Comparison of ENCODE assay signal across 18 mouse cellular contexts in genomic region chr11:33901783-33902182, GRCm38 (mm10).
DNase-seq lines count a peak whose midpoint lies in the region; ATAC-seq and TF ChIP-seq lines count a peak whose summit lies in the region.
"Had no signal": no experiment of that assay in that cellular context is flagged by ENCODE, and none has a peak within 500 bp of the region (broad histone marks: within the 10 kb centered on the region; RNA-seq: fewer than 3 reads in every experiment).

No protein-coding gene starts in this region.

- no peak; a peak in 1 of 4 replicates for TF ChIP-seq POLR2A in MEL (IDR thresholded peaks at IDR 0.05; ENCODE audit: control insufficient read depth in 1 of 2, insufficient read depth in 1 of 2, low read depth in 1 of 2, low read length in 2 of 2, poor library complexity in 1 of 2)

- H3K79me2 ChIP-seq in MEL (ENCODE audit: control insufficient read depth, insufficient read depth, low read length, poor library complexity) = no peaks in the 10 kb centered on the region

- 76% methylated on average over 2 of the region's 2 CpGs for WGBS in forebrain, embryonic 12.5 days

- H3K36me3 ChIP-seq in MEL (ENCODE audit: control insufficient read depth in 1 of 2, insufficient read depth in 2 of 2, low read length in 2 of 2) = peaks cover 0 to 34% of the 10 kb centered on the region in 2 experiments; a peak in 2 of 4 replicates
- no peaks in the 10 kb centered on the region for H3K36me3 ChIP-seq in forebrain, embryonic 12.5 days (replicated peaks)
- H3K36me3 ChIP-seq: G1E had no signal

- H3K4me1 ChIP-seq in MEL (ENCODE audit: control insufficient read depth in 1 of 2, insufficient read depth in 2 of 2, low read length in 2 of 2) = peaks cover 29% of the 10 kb centered on the region in 2 experiments
- no peaks in the 10 kb centered on the region for H3K4me1 ChIP-seq in forebrain, embryonic 12.5 days

- H3K9ac ChIP-seq in MEL (ENCODE audit: control insufficient read depth, low read depth, low read length, poor library complexity, severe bottlenecking) = peak overlapping the region; percentile 56
- no peak overlapping the region for H3K9ac ChIP-seq in forebrain, embryonic 12.5 days

- peak in 1 of 2 experiments; percentile 71; a peak in 1 of 4 replicates for TF ChIP-seq EP300 in MEL (IDR thresholded peaks at IDR 0.05; ENCODE audit: low read depth in 1 of 2, low read length in 2 of 2)

- DNase-seq in MEL (ENCODE audit: low read depth, low spot score) = peak; percentile 60
- DNase-seq: adrenal gland, adult 2 months; adrenal gland, adult 8-10 months; adrenal gland, postnatal 10 days; adrenal gland, postnatal 14 days; adrenal gland, postnatal 25 days; adrenal gland, postnatal 36 days; B cell, adult 2 months; cerebellum, adult 11 months; cerebellum, adult 11-12 months; cerebellum, adult 18-20 months; cerebellum, adult 2 months; cerebellum, adult 8-10 months had no signal

- TF ChIP-seq CTCF in MEL (IDR thresholded peaks at IDR 0.05 in 2 of 3, conservative IDR thresholded peaks at IDR 0.05 in 1 of 3; ENCODE audit: control insufficient read depth in 1 of 3, insufficient read depth in 1 of 3, low read depth in 2 of 3, low read length in 3 of 3, poor library complexity in 1 of 3, severe bottlenecking in 1 of 3) = no peak

- peak overlapping the region; percentile 9 to 10; a peak in 2 of 4 replicates for H3K4me3 ChIP-seq in MEL (ENCODE audit: control insufficient read depth in 1 of 2, insufficient read depth in 1 of 2, low read depth in 2 of 2, low read length in 2 of 2)
- H3K4me3 ChIP-seq in forebrain, embryonic 12.5 days (replicated peaks) = no peak overlapping the region

- H3K4me2 ChIP-seq in forebrain, embryonic 12.5 days = no peak overlapping the region

- no peak for TF ChIP-seq RAD21 in MEL (IDR thresholded peaks at IDR 0.05; ENCODE audit: low read depth, low read length)

- H3K27ac ChIP-seq in MEL (ENCODE audit: control insufficient read depth, low read depth, low read length) = peak overlapping the region; percentile 92
- no peak overlapping the region for H3K27ac ChIP-seq in forebrain, embryonic 12.5 days

- no peak for ATAC-seq in forebrain, embryonic 12.5 days (ENCODE audit: low FRiP score)
- ATAC-seq: activated CD4-positive, CD25-positive, alpha-beta regulatory T cell, adult 4 months; CD4-positive, CD25-positive, alpha-beta regulatory T cell, adult 4 months; Patski had no signal

- no peaks in the 10 kb centered on the region for H3K27me3 ChIP-seq in MEL (ENCODE audit: control insufficient read depth in 1 of 2, insufficient read depth in 2 of 2, low read length in 2 of 2)
- no peaks in the 10 kb centered on the region for H3K27me3 ChIP-seq in forebrain, embryonic 12.5 days
- H3K27me3 ChIP-seq: Patski had no signal

- no peaks in the 10 kb centered on the region for H3K9me3 ChIP-seq in MEL (replicated peaks; ENCODE audit: insufficient read depth, low read length)
- no peaks in the 10 kb centered on the region for H3K9me3 ChIP-seq in forebrain, embryonic 12.5 days
- H3K9me3 ChIP-seq: G1E had no signal

TF ChIP-seq in MEL, 35 proteins besides CTCF, POLR2A, EP300 and RAD21:
- TF ChIP-seq ELF1 (IDR thresholded peaks at IDR 0.05; ENCODE audit: low read depth, low read length) (no peak), MYC (IDR thresholded peaks at IDR 0.05; ENCODE audit: low read depth, low read length) (no peak), GATA1 (IDR thresholded peaks at IDR 0.05; ENCODE audit: low read depth, low read length) (no peak), TCF12 (IDR thresholded peaks at IDR 0.05; ENCODE audit: low read depth, low read length) (peak; percentile 28; the same call in 1 of the 2 replicates), MYB (IDR thresholded peaks at IDR 0.05; ENCODE audit: low read depth, low read length) (peak; percentile 58; the same call in 1 of the 2 replicates), ETS1 (IDR thresholded peaks at IDR 0.05; ENCODE audit: low read depth, low read length) (peak; percentile 81)
